Mouse (Mus musculus) heart, embryonic 11.5 days (tissue): ENCODE results near the gene Eif3c. TPM values are rescaled to one million over a fixed set of nuclear protein-coding genes. Genes with fewer than 3 reads are reported as not detected.
A peak's percentile ranks its signal among the peaks of the same experiment; 100 is the strongest.

Source experiments
- ATAC-seq: fragments of 200-750 bp; cut with Nextera tagmentation; replicated peaks from 2 replicates; pipeline ENCODE4 v1.8.0; 2017; ENCODE audit warnings: moderate library complexity; ENCODE audit not compliant: insufficient number of reproducible peaks, low FRiP score, low TSS enrichment
- H3K27ac ChIP-seq: fragments of 300-500 bp; sonication (generic); 2 replicates; pipeline ENCODE4 v1.5.1; 2014; ENCODE audit warnings: mild to moderate bottlenecking, low read depth, low read length
- H3K27me3 ChIP-seq: fragments of 300-500 bp; sonication (generic); 2 replicates; pipeline ENCODE4 v1.6.1; 2014; ENCODE audit warnings: mild to moderate bottlenecking, low read length, mixed read lengths; ENCODE audit not compliant: control insufficient read depth, insufficient read depth
- H3K36me3 ChIP-seq: fragments of 300-500 bp; sonication (generic); 2 replicates; pipeline ENCODE4 v1.6.1; 2014; ENCODE audit warnings: mild to moderate bottlenecking, low read length, moderate library complexity, mixed read lengths; ENCODE audit not compliant: control insufficient read depth, insufficient read depth
- H3K4me1 ChIP-seq: fragments of 300-500 bp; sonication (generic); 2 replicates; pipeline ENCODE4 v1.6.1; 2014; ENCODE audit warnings: low read length; ENCODE audit not compliant: control insufficient read depth, insufficient read depth
- H3K4me2 ChIP-seq: fragments of 300-500 bp; sonication (generic); 2 replicates; pipeline ENCODE4 v1.6.1; 2014; ENCODE audit warnings: mild to moderate bottlenecking, moderate library complexity
- H3K4me3 ChIP-seq: fragments of 300-500 bp; sonication (generic); 2 replicates; pipeline ENCODE4 v1.5.1; 2014; ENCODE audit warnings: low read depth, low read length
- H3K9ac ChIP-seq: fragments of 300-500 bp; sonication (generic); 2 replicates; pipeline ENCODE4 v1.6.1; 2014; ENCODE audit warnings: mild to moderate bottlenecking, low read depth, low read length, moderate library complexity
- H3K9me3 ChIP-seq: fragments of 300-500 bp; sonication (generic); replicated peaks from 2 replicates; pipeline ENCODE4 v1.6.1; 2016; ENCODE audit warnings: low read length; ENCODE audit not compliant: control insufficient read depth
- WGBS: fragments of 180-500 bp; shearing (Covaris S2); extraction: QIAGEN DNeasy Blood & Tissue Kit; methylation state at CpG from one replicate; pipeline ENCODE4 v1.1.7; 2014; ENCODE audit not compliant: insufficient replicate concordance; 5-methylcytosine and 5-hydroxymethylcytosine counted together
- polyA plus RNA-seq: library from polyadenylated mRNA; unstranded; fragments of >200 nt; fragmentation: Nextera tagmentation; extraction: Ambion mirVana; gene quantifications from 2 replicates; pipeline ENCODE4 v1.2.1, GENCODE M21; 2014

Eif3c gene
- polyA plus RNA-seq, 1 experiment from 2014 or later: 129 TPM

GRCm38 (mm10) chr7:126511287-126511686 is 54.9 kb downstream of the Eif3c start:
- no peaks in the 10 kb centered on the region; the same call in 1 of the 2 replicates for H3K27me3 ChIP-seq
- H3K27ac ChIP-seq: no peak overlapping the region
- WGBS: 70% methylated on average over 3 of the region's 3 CpGs
- H3K9ac ChIP-seq: no peak overlapping the region
- ATAC-seq: no peak
- H3K4me2 ChIP-seq: no peak overlapping the region
- H3K4me1 ChIP-seq: no peaks in the 10 kb centered on the region
- H3K9me3 ChIP-seq: no peaks in the 10 kb centered on the region
- H3K36me3 ChIP-seq: no peaks in the 10 kb centered on the region
- H3K4me3 ChIP-seq: no peak overlapping the region

GRCm38 (mm10) chr7:126507126-126507778 is 59.0 kb downstream of the Eif3c start:
- no peak overlapping the region for H3K4me2 ChIP-seq
- H3K9me3 ChIP-seq: no peaks in the 10 kb centered on the region
- 76% methylated on average over 8 of the region's 8 CpGs for WGBS
- no peak overlapping the region for H3K27ac ChIP-seq
- no peak overlapping the region for H3K4me3 ChIP-seq
- H3K4me1 ChIP-seq: no peaks in the 10 kb centered on the region
- ATAC-seq: no peak
- H3K36me3 ChIP-seq: no peaks in the 10 kb centered on the region
- H3K27me3 ChIP-seq: no peaks in the 10 kb centered on the region; the same call in 1 of the 2 replicates
- H3K9ac ChIP-seq: no peak overlapping the region

- H3K4me3 ChIP-seq: no peak overlapping the region
- H3K36me3 ChIP-seq: peaks cover 10% of the 10 kb centered on the region
- no peaks in the 10 kb centered on the region for H3K9me3 ChIP-seq
- H3K4me1 ChIP-seq: peaks cover 6% of the 10 kb centered on the region; the same call in 1 of the 2 replicates
- ATAC-seq: no peak
- no peaks in the 10 kb centered on the region; the same call in 1 of the 2 replicates for H3K27me3 ChIP-seq
- H3K4me2 ChIP-seq: no peak overlapping the region
- WGBS: 76% methylated on average over 2 of the region's 2 CpGs
- H3K27ac ChIP-seq: no peak overlapping the region
- no peak overlapping the region for H3K9ac ChIP-seq
Measured at GRCm38 (mm10) chr7:126504913-126505312, 61.3 kb downstream of the Eif3c start.

GRCm38 (mm10) chr7:126503273-126503878 is 62.8 kb downstream of the Eif3c start, which contains the start of gene Atxn2l:
Gene Atxn2l, minus strand, starts transcription at chr7:126503437.
- H3K36me3 ChIP-seq: peaks cover 18% of the 10 kb centered on the region
- peak; percentile 86 for ATAC-seq
- peak within 1 kb of the TSS; percentile 78 for H3K4me2 ChIP-seq
- H3K4me3 ChIP-seq: peak within 1 kb of the TSS; percentile 89
- WGBS: under 1% methylated on average over 55 of the region's 72 CpGs
- no peaks in the 10 kb centered on the region for H3K9me3 ChIP-seq
- peak within 1 kb of the TSS; percentile 97 for H3K27ac ChIP-seq
- H3K4me1 ChIP-seq: peaks cover 6% of the 10 kb centered on the region; the same call in 1 of the 2 replicates
- no peaks in the 10 kb centered on the region for H3K27me3 ChIP-seq
- H3K9ac ChIP-seq: peak within 1 kb of the TSS; percentile 91

- no peak for ATAC-seq
- Histone ChIP-seq H3K9me3 (no peaks in the 10 kb centered on the region), H3K4me2 (peak overlapping the region; percentile 78), H3K27ac (peak overlapping the region; percentile 97), H3K36me3 (peaks cover 24% of the 10 kb centered on the region), H3K27me3 (no peaks in the 10 kb centered on the region), H3K9ac (peak overlapping the region; percentile 91), H3K4me3 (peak overlapping the region; percentile 89), H3K4me1 (peaks cover 6% of the 10 kb centered on the region; the same call in 1 of the 2 replicates)
- WGBS: 0% methylated on average over 39 of the region's 40 CpGs
Measured at GRCm38 (mm10) chr7:126502751-126503150, 63.5 kb downstream of the Eif3c start.

- peaks cover 30% of the 10 kb centered on the region for H3K36me3 ChIP-seq
- peaks cover 6% of the 10 kb centered on the region; the same call in 1 of the 2 replicates for H3K4me1 ChIP-seq
- no peaks in the 10 kb centered on the region for H3K27me3 ChIP-seq
Measured at GRCm38 (mm10) chr7:126502023-126502741, 64.0 kb downstream of the Eif3c start.

GRCm38 (mm10) chr7:126501684-126502022 is 64.6 kb downstream of the Eif3c start:
- no peaks in the 10 kb centered on the region for H3K27me3 ChIP-seq
- 4% methylated on average over 9 of the region's 9 CpGs for WGBS

More at GRCm38 (mm10) chr7:126502023-126502741, 64.0 kb downstream of the Eif3c start:
- H3K4me2 ChIP-seq: peak overlapping the region; percentile 78
- peak overlapping the region; percentile 89 for H3K4me3 ChIP-seq
- ATAC-seq: peak; percentile 85
- peak overlapping the region; percentile 91 for H3K9ac ChIP-seq
- no peaks in the 10 kb centered on the region for H3K9me3 ChIP-seq
- H3K27ac ChIP-seq: peak overlapping the region; percentile 97
- under 1% methylated on average over 50 of the region's 57 CpGs for WGBS

GRCm38 (mm10) chr7:126499416-126499815 is 66.8 kb downstream of the Eif3c start:
- peaks cover 6% of the 10 kb centered on the region; the same call in 1 of the 2 replicates for H3K4me1 ChIP-seq
- H3K9ac ChIP-seq: no peak overlapping the region
- H3K36me3 ChIP-seq: peaks cover 55% of the 10 kb centered on the region
- H3K4me3 ChIP-seq: no peak overlapping the region
- no peaks in the 10 kb centered on the region for H3K9me3 ChIP-seq
- ATAC-seq: no peak
- H3K27ac ChIP-seq: no peak overlapping the region
- WGBS: 89% methylated on average over 7 of the region's 7 CpGs
- H3K4me2 ChIP-seq: no peak overlapping the region
- H3K27me3 ChIP-seq: no peaks in the 10 kb centered on the region

More at GRCm38 (mm10) chr7:126501684-126502022, 64.6 kb downstream of the Eif3c start:
- H3K4me3 ChIP-seq: peak overlapping the region; percentile 89
- no peaks in the 10 kb centered on the region for H3K9me3 ChIP-seq
- H3K9ac ChIP-seq: peak overlapping the region; percentile 91
- ATAC-seq: no peak
- peak overlapping the region; percentile 78 for H3K4me2 ChIP-seq
- H3K36me3 ChIP-seq: peaks cover 34% of the 10 kb centered on the region
- peaks cover 6% of the 10 kb centered on the region; the same call in 1 of the 2 replicates for H3K4me1 ChIP-seq
- H3K27ac ChIP-seq: peak overlapping the region; percentile 97
